Mouse (Mus musculus) hindbrain, embryonic 10.5 days (tissue): ENCODE measurements at regions not wholly inside any gene's neighbourhood (a gene's known extent, or its start where the extent isn't known, plus 50 kb on each side); places are given as distances from the start of the nearest gene placed in this dataset.

Experiments used
- DNase-seq: peaks from one replicate; pipeline ENCODE4 v3.0.0-alpha.2; 2017; ENCODE audit warnings: low spot score
- H3K27ac ChIP-seq: fragments of 300-500 bp; sonication (generic); 2 replicates; pipeline ENCODE4 v1.5.1; 2016; ENCODE audit warnings: mild to moderate bottlenecking, moderate library complexity
- H3K27me3 ChIP-seq: fragments of 300-500 bp; sonication (generic); 2 replicates; pipeline ENCODE4 v1.6.1; 2016; ENCODE audit warnings: mild to moderate bottlenecking; ENCODE audit not compliant: poor library complexity, insufficient read depth, severe bottlenecking
- H3K36me3 ChIP-seq: fragments of 300-500 bp; sonication (generic); 2 replicates; pipeline ENCODE4 v1.6.1; 2016; ENCODE audit warnings: mild to moderate bottlenecking, moderate library complexity
- H3K4me1 ChIP-seq: fragments of 300-500 bp; sonication (generic); replicated peaks from 2 replicates; pipeline ENCODE4 v1.6.1; 2016; ENCODE audit warnings: mild to moderate bottlenecking
- H3K4me3 ChIP-seq: fragments of 300-500 bp; sonication (generic); 2 replicates; pipeline ENCODE4 v1.5.1; 2016; ENCODE audit warnings: mild to moderate bottlenecking, moderate library complexity
- H3K9me3 ChIP-seq: fragments of 300-500 bp; sonication (generic); 2 replicates; pipeline ENCODE4 v1.6.1; 2016; ENCODE audit warnings: mild to moderate bottlenecking, moderate library complexity
- WGBS: fragments of 180-500 bp; shearing (Covaris S2); methylation state at CpG from one replicate; pipeline ENCODE4 v1.1.7; 2016; 5-methylcytosine and 5-hydroxymethylcytosine counted together

DNA sequence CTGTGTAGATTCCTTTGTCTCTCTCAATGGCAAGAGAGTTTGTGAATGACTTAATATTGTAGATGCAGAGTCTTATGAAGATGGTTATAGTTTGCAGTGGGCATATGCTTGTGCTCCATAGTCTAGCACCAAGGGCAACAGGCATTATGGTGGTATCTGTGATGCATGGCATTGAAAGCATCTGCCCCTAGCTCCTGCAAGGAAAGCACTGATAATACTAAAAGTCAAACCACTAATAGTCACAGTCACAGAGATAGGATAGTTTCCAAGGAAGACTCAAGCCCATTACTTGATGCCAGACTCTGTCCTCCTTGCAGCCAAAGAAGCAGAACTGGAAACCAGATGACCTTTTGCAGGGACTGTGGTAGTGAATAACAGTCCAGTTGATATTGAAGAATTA is 158.8 kb downstream of the P2ry1 start:
- no peaks in the 10 kb centered on the region for H3K36me3 ChIP-seq
- H3K27me3 ChIP-seq: no peaks in the 10 kb centered on the region
- no peak overlapping the region for H3K4me3 ChIP-seq
- no peaks in the 10 kb centered on the region for H3K4me1 ChIP-seq
- H3K27ac ChIP-seq: no peak overlapping the region
- no peak for DNase-seq
- no peaks in the 10 kb centered on the region for H3K9me3 ChIP-seq

- H3K36me3 ChIP-seq: no peaks in the 10 kb centered on the region
- no peaks in the 10 kb centered on the region for H3K4me1 ChIP-seq
- H3K9me3 ChIP-seq: no peaks in the 10 kb centered on the region
- H3K27me3 ChIP-seq: no peaks in the 10 kb centered on the region
- no peak overlapping the region for H3K4me3 ChIP-seq
- WGBS: 37% methylated on average over 1 of the region's 1 CpGs
- H3K27ac ChIP-seq: no peak overlapping the region
- no peak for DNase-seq
These were observed 175.6 kb upstream of the Rap2b start for GRCm38 (mm10) chr3:61185789-61186188.

DNA sequence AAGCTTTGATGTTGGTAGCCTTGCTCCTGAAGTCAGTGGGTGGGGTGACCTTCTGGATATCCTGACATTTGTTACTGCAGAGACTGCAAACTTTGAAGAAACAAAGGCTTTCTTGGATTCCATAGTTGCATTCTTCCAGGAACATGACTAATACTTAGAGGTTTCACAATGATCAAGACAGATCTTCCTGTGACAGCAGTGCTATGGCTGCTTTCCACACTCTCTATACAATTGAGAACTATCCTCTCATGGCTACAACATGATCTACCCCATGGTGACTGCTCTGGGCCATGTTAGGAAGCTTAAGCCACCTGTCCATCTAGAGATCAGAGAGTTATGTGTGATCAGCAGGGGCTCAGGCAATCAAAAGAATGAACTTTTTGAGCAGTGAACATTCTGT is 172.8 kb upstream of the Rap2b start:
- Histone ChIP-seq H3K36me3 (no peaks in the 10 kb centered on the region), H3K9me3 (no peaks in the 10 kb centered on the region), H3K4me1 (no peaks in the 10 kb centered on the region), H3K27ac (no peak overlapping the region), H3K27me3 (no peaks in the 10 kb centered on the region), H3K4me3 (no peak overlapping the region)
- no peak for DNase-seq

DNA sequence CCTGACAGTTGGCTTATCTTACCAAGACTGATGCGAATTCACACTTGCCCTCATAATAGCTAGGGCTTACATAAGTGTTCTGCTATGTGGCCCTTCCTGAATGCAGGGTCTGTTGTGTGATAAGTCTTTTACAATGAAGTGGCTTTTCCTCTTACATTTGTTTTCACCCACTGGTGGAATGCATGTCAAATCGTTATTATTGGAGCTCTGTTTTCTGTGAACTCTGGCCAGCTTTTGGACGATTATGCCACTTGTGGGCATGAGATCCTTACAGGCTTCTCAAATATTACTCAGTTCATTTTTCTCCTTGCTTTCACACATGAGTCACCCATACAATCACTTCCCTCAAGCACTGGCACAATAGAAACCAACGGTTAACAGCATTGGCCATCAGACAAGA is 144.9 kb upstream of the Rap2b start:
- no peaks in the 10 kb centered on the region for H3K4me1 ChIP-seq
- DNase-seq: no peak
- WGBS: 71% methylated on average over 4 of the region's 4 CpGs
- no peaks in the 10 kb centered on the region for H3K9me3 ChIP-seq
- no peak overlapping the region for H3K27ac ChIP-seq
- H3K36me3 ChIP-seq: no peaks in the 10 kb centered on the region
- H3K27me3 ChIP-seq: no peaks in the 10 kb centered on the region
- no peak overlapping the region for H3K4me3 ChIP-seq

DNA sequence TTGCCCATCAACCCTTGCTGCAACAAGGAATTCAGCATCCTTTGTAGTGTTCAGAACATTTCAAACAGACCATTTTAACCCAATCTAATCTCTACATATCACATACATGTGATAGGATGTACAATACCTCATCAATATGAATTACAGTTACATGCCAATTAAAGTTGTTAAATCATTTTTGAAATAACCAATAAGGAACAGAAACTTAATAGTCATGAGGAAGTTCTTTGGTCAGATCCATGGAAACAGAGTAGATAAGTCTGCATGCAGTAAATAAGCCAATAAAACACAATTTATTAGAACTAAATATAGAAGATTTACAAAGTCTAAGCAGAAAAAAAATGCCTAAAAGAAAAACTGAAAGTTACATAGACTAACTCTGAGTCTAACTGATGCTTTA is 136.9 kb upstream of the Rap2b start:
- H3K36me3 ChIP-seq: no peaks in the 10 kb centered on the region
- no peak overlapping the region for H3K27ac ChIP-seq
- H3K4me1 ChIP-seq: no peaks in the 10 kb centered on the region
- no peak for DNase-seq
- no peaks in the 10 kb centered on the region for H3K9me3 ChIP-seq
- H3K27me3 ChIP-seq: no peaks in the 10 kb centered on the region
- H3K4me3 ChIP-seq: no peak overlapping the region

- H3K4me1 ChIP-seq: no peaks in the 10 kb centered on the region
- H3K36me3 ChIP-seq: no peaks in the 10 kb centered on the region
- DNase-seq: no peak
- no peak overlapping the region for H3K4me3 ChIP-seq
- no peak overlapping the region for H3K27ac ChIP-seq
- H3K9me3 ChIP-seq: no peaks in the 10 kb centered on the region
- no peaks in the 10 kb centered on the region for H3K27me3 ChIP-seq
These were observed 136.4 kb upstream of the Rap2b start for GRCm38 (mm10) chr3:61225054-61225453.

- Histone ChIP-seq H3K4me1 (peaks cover 10% of the 10 kb centered on the region), H3K4me3 (no peak overlapping the region), H3K9me3 (no peaks in the 10 kb centered on the region), H3K27me3 (no peaks in the 10 kb centered on the region), H3K36me3 (no peaks in the 10 kb centered on the region), H3K27ac (no peak overlapping the region)
- 90% methylated on average over 5 of the region's 5 CpGs for WGBS
- no peak for DNase-seq
These were observed 120.1 kb upstream of the Rap2b start for GRCm38 (mm10) chr3:61241380-61241779.

DNA sequence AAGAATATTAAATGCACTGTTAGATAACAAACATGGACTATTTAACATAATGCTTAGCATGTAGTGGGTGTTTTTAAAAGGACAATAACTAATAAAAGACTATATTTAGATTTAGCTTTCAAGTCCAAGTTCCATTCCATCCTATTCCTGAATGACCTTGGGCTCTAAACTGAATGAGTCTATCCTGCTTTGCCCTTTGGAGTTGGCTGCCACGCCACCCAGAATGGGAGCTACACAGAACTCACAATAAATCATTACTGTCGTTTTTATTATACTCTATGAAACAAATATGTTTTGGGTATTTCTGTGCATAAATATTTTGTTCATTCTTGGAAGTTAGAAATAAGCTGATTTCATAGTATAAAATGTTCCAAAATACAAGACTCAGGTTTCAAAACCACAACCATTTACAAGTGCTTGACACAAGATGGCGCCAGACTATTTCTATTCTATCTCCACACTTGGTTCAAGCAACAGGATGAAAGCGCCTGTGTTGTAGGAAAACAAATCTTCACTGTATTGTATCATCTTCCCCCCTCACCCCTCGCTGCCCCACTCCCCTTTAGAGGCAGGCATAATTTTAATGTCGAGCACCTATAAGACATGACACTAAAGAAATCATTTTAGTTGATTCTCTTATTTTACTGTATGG is 117.4 kb upstream of the Rap2b start:
- Histone ChIP-seq H3K4me1 (no peaks in the 10 kb centered on the region), H3K9me3 (no peaks in the 10 kb centered on the region), H3K27ac (no peak overlapping the region), H3K36me3 (no peaks in the 10 kb centered on the region), H3K4me3 (no peak overlapping the region), H3K27me3 (no peaks in the 10 kb centered on the region)
- WGBS: 22% methylated on average over 6 of the region's 6 CpGs
- no peak for DNase-seq

GRCm38 (mm10) chr3:61246429-61246828 is 115.0 kb upstream of the Rap2b start:
- no peaks in the 10 kb centered on the region for H3K36me3 ChIP-seq
- 67% methylated on average over 4 of the region's 4 CpGs for WGBS
- no peaks in the 10 kb centered on the region for H3K4me1 ChIP-seq
- H3K27me3 ChIP-seq: no peaks in the 10 kb centered on the region
- no peak for DNase-seq
- H3K9me3 ChIP-seq: no peaks in the 10 kb centered on the region
- no peak overlapping the region for H3K27ac ChIP-seq
- no peak overlapping the region for H3K4me3 ChIP-seq

GRCm38 (mm10) chr3:61247344-61247743 is 114.1 kb upstream of the Rap2b start:
- H3K4me3 ChIP-seq: no peak overlapping the region
- 53% methylated on average over 1 of the region's 1 CpGs for WGBS
- H3K36me3 ChIP-seq: no peaks in the 10 kb centered on the region
- no peaks in the 10 kb centered on the region for H3K27me3 ChIP-seq
- H3K9me3 ChIP-seq: no peaks in the 10 kb centered on the region
- no peaks in the 10 kb centered on the region for H3K4me1 ChIP-seq
- no peak overlapping the region for H3K27ac ChIP-seq
- no peak for DNase-seq

- no peaks in the 10 kb centered on the region for H3K4me1 ChIP-seq
- no peak for DNase-seq
- H3K9me3 ChIP-seq: no peaks in the 10 kb centered on the region
- no peaks in the 10 kb centered on the region for H3K36me3 ChIP-seq
- H3K4me3 ChIP-seq: no peak overlapping the region
- no peak overlapping the region for H3K27ac ChIP-seq
- 75% methylated on average over 4 of the region's 4 CpGs for WGBS
- H3K27me3 ChIP-seq: no peaks in the 10 kb centered on the region
These were observed 106.2 kb upstream of the Rap2b start for GRCm38 (mm10) chr3:61255232-61255631.

DNA sequence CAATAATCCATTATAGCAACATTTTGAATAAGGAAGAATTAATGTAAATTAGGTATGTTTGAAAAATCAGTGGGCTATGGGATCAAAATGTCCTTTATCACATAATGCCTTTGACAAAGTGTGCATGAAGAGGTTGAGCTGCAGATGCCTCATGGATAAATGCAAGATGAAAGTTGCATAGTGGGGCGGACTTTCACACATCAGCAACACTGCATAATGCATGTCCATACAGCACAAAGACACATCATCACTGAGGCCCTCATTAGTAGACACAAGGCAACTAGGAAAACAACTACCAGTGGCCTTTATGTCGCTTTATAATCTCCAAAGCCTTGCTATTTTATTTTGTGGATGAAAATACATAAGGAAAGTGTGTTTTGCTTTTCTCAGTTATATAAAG is 105.8 kb upstream of the Rap2b start:
- Histone ChIP-seq H3K4me1 (no peaks in the 10 kb centered on the region), H3K27me3 (no peaks in the 10 kb centered on the region), H3K36me3 (no peaks in the 10 kb centered on the region), H3K9me3 (no peaks in the 10 kb centered on the region), H3K27ac (no peak overlapping the region), H3K4me3 (no peak overlapping the region)
- no peak for DNase-seq
- 85% methylated on average over 2 of the region's 2 CpGs for WGBS

DNA sequence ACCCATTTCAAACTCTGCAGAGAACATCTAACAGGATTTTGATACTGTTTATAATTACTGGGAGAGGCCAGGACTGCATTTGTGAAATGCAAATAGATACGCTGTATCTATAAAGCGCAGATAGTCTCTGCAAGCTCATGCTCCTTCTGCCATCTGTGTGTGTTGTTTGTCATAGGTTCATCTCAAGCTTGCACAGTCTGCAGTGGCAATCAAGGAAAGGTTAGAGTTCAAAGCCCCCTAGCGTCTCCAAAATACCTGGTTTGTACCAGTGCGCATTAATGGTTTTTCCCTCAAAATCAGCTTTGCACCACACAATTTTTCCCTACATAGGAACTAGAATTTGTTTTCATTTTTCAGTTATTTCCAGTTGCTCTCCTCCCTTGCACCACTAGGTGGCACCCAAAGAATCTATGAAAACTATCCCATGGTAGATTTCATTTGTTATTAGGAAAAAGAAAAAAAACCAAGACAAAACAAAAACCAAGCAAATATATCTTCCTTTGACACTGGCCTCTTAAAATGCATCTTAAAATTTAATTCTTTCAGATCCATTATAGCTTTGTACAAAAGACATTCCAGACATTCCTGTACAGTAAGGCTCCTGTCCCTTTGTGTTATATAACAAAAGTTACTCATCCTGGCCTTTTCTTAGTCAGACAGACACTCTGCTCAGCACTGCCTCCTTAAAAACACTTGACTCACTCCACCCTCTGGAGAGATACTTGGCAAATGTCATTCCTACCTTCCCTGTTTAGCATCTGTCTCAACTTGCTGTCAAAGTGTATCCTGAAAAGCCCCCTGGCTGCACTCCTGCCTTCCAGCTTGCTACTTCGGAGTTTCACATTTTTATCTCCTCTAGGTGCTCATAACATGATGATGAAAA is 92.7 kb upstream of the Rap2b start:
- H3K36me3 ChIP-seq: no peaks in the 10 kb centered on the region
- H3K27me3 ChIP-seq: no peaks in the 10 kb centered on the region
- DNase-seq: peak; percentile 13
- 79% methylated on average over 5 of the region's 5 CpGs for WGBS
- no peaks in the 10 kb centered on the region for H3K9me3 ChIP-seq
- no peak overlapping the region for H3K4me3 ChIP-seq
- no peaks in the 10 kb centered on the region for H3K4me1 ChIP-seq
- no peak overlapping the region for H3K27ac ChIP-seq
